Mouse (Mus musculus): ENCODE measurements around the gene Zfp263. TPM values are rescaled to one million over a fixed set of nuclear protein-coding genes. Genes with fewer than 3 reads are reported as not detected.
A peak's percentile ranks its signal among the peaks of the same experiment; 100 is the strongest.

Gene Zfp263
- 7.1 and 11.9 TPM in 2 replicates for total RNA-seq (2015; ENCODE audit: low replicate concordance)
- total RNA-seq (2017; ENCODE audit: low replicate concordance), result 5.9 and 17.5 TPM in 2 replicates

DNA sequence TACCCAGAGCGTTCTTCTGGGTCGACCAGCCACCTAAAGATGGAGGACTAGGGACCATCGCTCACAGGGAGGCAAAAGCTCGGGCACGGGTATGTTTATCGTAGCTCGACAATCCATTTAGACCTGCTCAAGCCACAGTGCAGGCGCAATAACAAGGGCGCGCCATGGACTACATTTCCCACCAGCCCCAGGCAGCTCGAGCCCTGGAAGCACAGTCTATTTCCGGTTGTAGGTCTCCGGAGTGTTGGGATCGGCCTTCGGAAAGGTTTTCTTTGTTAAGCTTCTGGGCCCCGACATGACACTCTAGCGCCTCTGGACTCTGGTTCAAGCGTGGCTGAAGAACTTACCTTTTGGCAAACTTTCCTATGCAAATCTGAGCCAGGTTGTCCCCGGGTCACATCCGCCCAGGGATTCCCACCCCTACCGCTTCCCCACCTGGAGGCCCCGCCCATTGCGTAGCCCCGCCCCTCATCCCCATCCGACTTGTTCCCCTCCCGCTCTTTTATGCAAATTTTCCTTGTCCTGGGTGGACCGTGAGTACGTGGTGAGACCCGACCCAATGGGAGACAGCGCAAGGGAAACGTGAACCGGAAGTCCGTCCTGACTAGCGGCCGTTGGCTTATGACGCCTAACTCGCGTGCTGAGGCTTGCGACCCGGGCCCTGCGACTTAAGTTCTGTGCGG, at the start of gene Zfp263:
Gene Zfp263, plus strand, starts transcription at position 591 of the 683 bp plus-strand sequence.
- ATAC-seq (replicated peaks; ENCODE audit: low FRiP score, poor library complexity, severe bottlenecking), result peak; percentile 90

DNA sequence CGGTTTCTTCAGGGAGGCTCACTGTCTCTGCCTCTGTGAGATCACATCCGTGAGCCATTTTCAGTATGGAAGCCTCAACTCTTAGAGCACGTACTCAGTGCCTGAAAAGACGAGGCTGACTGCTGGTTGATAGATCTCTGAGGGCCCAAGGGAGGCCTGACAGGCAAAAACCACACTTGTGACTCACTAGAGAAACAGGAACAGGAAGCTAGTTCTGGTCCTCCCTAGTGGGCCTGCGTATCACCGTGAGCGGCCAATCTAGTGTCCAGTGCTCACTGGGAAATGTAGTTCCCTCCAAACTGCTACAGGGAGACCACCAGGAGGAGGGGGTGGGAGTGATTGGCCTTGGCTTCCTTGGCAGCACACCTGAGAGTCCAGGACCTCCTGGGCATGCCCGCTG, 44.6 kb upstream of the Zfp263 start:
- no peak for ATAC-seq (replicated peaks; ENCODE audit: low FRiP score, poor library complexity, severe bottlenecking)

DNA sequence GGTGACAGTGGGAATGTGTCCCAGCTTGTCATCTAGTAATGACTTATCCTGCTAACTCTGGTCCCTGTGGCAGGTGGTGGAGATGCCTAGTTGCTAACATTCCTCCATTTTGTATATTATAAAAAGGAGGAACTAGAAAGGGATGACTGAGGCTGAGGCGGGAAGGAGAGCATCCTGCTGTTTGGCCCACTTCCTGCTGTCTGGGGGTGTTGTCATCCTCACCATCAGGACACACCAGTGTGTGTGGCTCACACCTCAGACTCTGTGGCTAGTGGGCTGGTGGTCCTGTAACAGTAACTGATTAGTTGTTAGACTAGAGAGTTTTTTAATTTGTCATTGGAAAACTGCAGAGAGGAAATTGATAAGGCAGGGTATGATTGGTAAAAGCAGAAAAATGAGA, 43.0 kb upstream of the Zfp263 start:
- no peak for ATAC-seq (replicated peaks; ENCODE audit: low FRiP score, poor library complexity, severe bottlenecking)

DNA sequence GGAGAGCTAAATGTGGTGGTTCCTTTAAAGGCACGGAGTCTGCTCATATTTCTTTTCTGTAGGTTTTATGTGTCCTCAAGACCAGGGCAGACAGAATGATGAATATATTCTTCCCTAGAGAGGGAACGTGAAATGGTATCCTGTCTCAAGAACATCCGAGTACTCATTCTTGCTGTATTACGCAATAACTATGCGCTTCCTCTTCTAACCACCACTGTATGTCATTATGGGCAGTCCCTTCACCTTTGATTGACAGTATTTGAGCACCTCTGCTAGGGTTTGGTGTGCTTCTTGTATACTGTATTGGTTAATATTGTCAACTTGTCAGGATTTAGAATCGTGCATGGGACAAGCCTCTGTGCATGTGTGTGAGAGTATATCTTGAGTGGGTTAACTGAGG, 37.2 kb upstream of the Zfp263 start:
- no peak for ATAC-seq (replicated peaks; ENCODE audit: low FRiP score, poor library complexity, severe bottlenecking)

DNA sequence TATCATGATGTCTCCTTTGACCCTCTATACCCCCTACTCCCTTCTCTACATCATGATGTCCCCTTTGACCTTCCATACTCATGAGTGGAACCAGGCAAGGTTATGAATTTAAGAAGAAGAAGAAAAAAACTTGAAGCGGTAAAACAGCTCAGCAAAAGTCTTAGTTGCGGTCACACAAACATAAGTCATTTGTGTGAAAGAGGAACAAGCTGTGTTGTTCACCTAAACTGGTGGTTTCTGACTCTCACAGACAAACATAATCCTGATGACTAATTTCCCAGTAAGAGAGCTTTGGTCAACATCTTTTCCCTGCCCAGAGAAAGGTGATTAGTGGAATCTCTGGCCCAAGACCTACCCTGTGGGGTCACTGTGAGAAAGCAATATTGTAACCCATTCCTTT, 29.2 kb upstream of the Zfp263 start:
- ATAC-seq (replicated peaks; ENCODE audit: low FRiP score, poor library complexity, severe bottlenecking), result no peak

DNA sequence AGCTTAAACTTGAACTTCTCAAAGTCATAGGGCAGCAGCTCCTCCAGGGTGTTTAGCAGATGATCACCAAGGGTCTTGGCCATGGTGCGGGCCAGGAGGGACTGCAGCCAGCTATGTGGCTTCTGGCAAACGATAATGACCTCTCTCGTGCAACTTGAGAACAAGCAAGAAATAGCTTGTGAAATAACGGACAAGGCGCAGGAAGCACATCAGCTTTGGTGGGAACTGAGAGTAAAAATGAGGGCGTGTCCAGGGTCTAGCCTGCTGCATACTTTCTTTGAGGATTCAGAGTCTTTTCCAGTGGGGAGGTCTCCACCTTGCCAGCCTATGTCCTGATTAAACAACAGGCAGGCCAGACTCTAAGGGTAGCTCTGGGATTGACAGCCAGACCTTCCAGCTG, 25.9 kb upstream of the Zfp263 start, which contains the start of gene Mefv:
Gene Mefv, minus strand, starts transcription at position 118 of the 400 bp plus-strand sequence.
- no peak for ATAC-seq (replicated peaks; ENCODE audit: low FRiP score, poor library complexity, severe bottlenecking)

DNA sequence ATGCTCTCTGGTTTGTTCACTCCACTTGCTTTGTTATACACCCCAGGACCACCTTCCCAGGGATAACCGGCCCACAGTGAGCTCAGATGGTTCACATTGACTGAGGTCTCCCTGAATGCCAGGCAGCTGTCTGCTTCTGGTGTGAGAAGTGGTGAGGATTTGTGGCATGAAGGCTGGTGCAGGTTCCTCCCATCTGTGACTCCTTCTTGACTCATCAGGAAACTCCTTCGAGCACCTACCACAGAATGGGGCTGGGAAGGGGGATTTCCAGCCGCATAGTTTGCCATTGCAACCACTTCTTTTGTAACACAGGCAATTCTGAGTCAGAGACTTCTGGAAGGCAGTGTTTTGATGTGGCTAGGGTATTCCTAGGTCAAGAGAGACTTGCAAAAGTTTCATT, 20.7 kb upstream of the Zfp263 start:
- no peak for ATAC-seq (replicated peaks; ENCODE audit: low FRiP score, poor library complexity, severe bottlenecking)

DNA sequence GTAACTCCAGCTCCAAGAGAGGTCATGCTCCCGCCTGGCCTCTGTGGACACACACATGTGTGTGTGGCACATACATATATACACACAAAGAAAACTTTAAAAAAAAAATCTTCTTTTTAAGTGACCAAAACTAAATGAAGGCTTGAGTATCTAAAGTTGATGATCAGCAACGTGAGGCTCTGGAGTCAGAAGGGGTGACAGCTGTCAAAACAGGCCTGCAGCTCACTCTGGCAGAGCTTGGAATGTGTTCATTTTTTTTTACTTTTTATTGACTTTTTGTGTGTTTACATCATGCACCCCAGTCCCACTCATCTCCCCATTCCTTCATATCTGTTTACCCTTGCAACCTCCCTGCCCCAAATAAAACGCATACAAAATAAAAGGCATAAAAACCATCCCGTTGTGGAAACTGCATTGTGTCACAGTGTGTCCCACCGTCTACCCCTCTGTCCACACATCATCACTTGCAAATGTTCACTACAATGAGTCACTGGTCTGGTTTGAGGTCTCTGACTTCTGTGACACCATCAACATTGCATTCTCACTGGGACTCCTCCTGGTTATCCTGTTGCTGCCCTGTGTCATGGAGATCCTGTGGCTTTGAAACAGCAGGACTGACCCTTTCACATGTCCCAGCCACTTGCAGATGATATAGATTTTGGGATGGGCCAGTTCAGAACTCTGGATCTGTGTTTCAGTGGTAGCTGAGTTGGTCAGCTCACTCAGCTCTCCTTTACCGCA, 15.7 kb upstream of the Zfp263 start:
- ATAC-seq (replicated peaks; ENCODE audit: low FRiP score, poor library complexity, severe bottlenecking), result no peak

DNA sequence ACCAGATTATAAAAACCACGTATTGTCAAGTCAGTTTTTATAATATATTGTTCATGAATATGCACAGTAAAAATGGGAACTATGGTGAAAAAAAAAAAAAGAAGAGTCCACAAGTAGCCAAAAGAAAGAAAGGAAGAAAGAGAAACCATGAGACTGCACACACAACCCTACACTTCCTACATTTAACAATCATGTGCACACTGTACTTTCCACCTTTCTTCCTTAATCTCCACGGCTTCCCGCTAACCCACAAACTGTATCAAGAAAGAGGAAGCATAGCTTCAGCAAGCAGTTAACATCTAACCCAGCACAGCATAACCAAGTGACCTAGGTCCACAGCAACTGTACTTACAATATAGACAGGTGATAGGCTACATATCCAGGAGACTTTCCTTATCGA, 11.3 kb upstream of the Zfp263 start:
- no peak for ATAC-seq (replicated peaks; ENCODE audit: low FRiP score, poor library complexity, severe bottlenecking)

DNA sequence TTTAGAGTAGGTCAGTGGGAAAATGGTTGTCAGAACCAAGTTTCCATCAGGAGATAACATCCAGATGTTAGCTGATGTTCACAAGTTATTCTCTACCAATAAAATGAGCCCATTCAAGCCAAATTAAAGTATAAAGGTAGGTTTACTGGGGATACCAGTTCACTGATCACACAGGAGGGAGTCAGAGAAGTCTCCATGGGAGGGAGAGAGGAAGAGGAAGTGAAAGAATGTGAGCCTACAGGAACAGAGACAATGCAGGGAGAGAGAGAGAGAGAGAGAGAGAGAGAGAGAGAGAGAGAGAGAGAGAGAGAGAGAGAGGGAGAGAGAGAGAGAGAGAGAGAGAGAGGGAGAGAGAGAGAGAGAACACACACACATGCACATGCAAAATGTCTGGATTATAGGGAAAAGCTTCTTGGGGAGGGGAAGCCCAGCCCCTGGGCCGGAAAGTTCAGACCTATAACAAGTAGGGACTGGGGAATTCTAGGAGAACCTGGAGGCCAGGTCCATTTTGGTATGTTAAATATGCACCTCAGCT, 10.6 kb upstream of the Zfp263 start:
- no peak for ATAC-seq (replicated peaks; ENCODE audit: low FRiP score, poor library complexity, severe bottlenecking)

DNA sequence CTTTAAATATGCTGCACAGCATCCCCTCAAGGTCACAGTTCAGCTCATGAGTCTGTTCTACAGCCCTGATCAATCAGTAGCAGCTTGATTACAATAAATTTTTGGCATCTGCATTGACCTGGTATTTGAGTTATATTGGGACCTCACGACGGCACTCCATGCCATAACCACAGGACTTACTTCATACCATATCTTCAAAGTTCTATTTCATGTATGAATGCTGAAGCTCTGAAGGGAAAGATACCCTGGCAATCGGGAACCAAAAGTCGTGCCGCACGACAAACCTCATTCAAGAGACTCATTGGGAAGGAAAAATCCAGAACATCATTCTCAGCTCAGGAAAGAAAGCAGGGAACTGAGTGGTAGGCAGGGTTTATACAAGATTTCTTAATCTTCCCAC, 1.4 kb upstream of the Zfp263 start:
- no peak for ATAC-seq (replicated peaks; ENCODE audit: low FRiP score, poor library complexity, severe bottlenecking)

DNA sequence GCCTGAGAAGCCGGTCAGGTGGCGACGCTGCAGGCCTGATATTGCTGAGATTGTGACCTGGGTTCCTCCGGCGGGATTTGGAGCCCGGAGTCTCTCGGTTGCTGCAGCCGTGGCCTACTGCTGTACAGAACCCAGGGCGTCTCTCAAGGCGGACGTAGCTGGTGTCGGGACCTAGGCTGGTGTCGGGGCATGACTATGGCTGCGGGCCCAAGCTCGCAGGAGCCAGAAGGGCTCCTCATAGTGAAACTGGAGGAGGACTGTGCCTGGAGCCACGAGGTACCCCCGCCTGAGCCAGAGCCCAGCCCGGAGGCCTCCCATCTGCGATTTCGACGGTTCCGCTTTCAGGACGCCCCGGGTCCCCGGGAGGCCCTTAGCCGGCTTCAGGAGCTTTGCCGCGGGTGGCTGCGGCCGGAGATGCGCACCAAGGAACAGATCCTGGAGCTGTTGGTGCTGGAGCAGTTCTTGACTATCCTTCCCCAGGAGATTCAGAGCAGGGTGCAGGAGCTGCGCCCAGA, 350 bp downstream of the Zfp263 start:
- peak; percentile 56 for ATAC-seq (replicated peaks; ENCODE audit: low FRiP score, poor library complexity, severe bottlenecking)

DNA sequence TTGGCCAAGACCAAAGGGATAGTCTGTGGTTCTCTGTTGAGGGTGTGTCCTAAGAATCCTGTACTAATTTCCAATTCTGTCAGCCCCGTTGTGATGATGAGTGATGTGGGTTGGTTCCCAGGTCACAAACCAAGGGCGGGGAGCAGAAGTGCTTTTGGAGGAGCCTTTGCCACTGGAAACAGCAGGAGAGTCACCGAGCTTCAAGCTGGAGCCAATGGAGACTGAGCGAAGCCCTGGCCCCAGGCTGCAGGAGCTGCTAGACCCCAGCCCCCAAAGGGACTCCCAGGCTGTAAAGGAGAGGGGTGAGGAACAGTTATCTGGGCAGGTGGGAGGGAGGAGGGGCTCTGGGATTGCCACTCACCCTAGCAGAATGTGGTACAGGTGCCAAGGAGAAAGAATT, 1.8 kb downstream of the Zfp263 start:
- no peak for ATAC-seq (replicated peaks; ENCODE audit: low FRiP score, poor library complexity, severe bottlenecking)

DNA sequence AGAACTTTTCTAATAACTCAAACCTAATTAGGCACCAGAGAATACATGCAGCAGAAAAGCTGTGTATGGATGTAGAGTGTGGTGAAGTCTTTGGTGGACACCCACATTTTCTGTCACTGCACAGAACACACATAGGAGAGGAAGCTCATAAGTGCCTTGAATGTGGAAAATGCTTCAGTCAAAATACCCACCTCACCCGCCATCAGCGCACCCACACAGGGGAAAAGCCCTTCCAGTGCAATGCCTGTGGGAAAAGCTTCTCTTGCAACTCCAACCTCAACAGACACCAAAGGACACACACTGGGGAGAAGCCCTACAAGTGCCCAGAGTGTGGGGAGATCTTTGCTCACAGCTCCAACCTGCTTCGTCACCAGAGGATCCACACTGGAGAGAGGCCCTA, 5.1 kb downstream of the Zfp263 start:
- no peak for ATAC-seq (replicated peaks; ENCODE audit: low FRiP score, poor library complexity, severe bottlenecking)

DNA sequence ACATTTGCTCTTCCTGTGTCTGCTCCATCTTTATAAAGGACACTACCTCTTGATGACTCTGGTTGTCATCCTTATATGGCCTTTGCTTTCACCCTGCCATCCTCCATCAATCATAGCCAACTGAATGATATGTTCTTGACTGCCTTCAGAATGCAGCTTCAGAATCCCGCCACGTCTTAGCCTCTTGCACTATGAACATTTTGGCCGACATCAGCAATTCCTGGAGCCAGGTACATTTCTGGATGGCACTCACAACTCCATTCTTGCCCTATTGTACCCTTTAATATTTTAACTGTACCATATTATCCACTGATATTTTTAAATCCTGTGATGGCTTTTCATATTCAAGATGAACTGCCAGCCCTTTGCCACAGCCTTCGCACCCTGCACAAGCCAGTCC, 27.7 kb downstream of the Zfp263 start:
- no peak for ATAC-seq (replicated peaks; ENCODE audit: low FRiP score, poor library complexity, severe bottlenecking)

DNA sequence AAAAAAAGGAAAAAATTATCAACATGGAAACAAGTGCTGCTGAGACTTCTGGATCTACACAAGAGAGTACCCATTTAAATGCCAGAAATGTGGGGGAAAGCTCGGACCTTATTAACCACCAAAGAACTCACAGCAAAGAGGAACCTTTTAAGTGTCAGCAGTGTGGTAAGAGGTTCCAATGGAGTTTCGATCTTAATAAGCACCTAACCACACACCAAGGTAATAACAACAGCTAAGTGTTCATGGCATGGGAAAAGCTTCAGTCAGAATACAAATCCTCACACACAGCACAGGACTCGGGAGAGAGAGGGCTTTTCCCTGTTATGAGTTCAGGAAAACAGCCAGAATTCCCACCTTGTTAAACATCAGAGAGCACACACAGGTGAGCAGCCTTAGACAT, 32.5 kb downstream of the Zfp263 start:
- no peak for ATAC-seq (replicated peaks; ENCODE audit: low FRiP score, poor library complexity, severe bottlenecking)

DNA sequence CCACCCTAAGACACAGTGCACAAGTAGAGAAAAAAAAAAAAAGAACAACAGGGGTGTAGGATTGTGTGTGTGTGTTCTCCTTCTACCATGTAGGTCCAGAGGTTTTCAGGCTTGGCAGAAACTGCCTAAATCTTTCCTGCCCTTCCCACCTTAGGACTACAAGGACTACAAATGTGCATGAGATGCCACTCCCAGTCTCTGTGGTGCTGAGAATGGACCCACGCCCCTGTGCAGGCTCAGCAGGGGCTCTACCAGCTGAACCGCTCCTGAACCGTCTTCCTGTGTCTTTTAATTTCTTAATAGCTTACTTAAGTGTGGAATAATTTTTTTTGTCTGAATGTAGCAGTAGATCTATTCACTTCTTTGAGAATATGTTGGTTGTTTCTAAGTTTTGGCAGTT, 34.1 kb downstream of the Zfp263 start:
- no peak for ATAC-seq (replicated peaks; ENCODE audit: low FRiP score, poor library complexity, severe bottlenecking)

DNA sequence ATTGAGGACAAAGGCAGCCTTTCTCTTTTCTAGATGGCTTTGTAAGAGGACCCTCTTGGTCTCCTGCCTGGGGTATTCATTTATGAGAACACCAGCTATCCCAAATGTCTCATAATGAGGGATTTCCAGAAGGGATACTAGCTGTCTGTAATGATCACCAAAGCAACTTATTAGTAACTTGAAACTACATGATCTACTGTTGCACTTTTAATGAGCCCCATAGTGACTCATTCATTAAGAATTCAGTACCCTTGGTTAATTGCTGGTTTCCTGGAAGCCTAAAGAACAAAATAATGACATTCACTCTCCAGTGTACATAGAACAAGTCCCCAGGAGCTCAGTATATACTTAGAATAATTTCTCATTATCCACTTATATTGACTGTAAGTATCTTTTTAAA, 37.3 kb downstream of the Zfp263 start:
- ATAC-seq (replicated peaks; ENCODE audit: low FRiP score, poor library complexity, severe bottlenecking), result no peak

DNA sequence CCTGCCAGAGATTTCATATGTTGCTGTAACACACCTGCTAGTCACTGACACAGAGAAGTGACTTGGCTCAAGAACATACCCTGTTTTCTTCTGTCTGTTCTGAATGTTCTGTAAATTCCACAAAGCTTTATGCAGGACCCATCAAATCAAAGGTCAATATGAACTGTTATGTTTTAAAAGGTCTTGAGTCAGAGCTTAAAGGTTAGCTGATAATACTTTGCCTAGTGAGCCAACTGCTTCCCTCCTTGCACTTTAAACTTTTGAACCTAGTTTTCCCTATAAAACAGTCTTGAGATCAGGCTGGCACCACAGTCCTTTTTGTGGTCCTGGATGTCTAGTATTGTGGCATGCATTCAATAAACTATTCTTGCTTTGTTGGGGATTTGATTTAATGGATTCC, 44.5 kb downstream of the Zfp263 start:
- ATAC-seq (replicated peaks; ENCODE audit: low FRiP score, poor library complexity, severe bottlenecking), result no peak

Data from erythroid progenitor cell, adult 5-6 weeks (primary cell).